Mouse (Mus musculus) embryonic facial prominence, embryonic 12.5 days (tissue): ENCODE results near the gene Mrgpra3. TPM values are rescaled to one million over a fixed set of nuclear protein-coding genes. Genes with fewer than 3 reads are reported as not detected.

Experiments used
- ATAC-seq: fragments of 200-750 bp; cut with Nextera tagmentation; 2 replicates; pipeline ENCODE4 v1.8.0; 2017; ENCODE audit not compliant: insufficient number of reproducible peaks, insufficient read depth, low FRiP score, low TSS enrichment
- H3K27ac ChIP-seq: fragments of 300-500 bp; sonication (generic); 2 replicates; pipeline ENCODE4 v1.5.1; 2016; ENCODE audit warnings: mild to moderate bottlenecking
- H3K27me3 ChIP-seq: fragments of 300-500 bp; sonication (generic); 2 replicates; pipeline ENCODE4 v1.6.1; 2016; ENCODE audit warnings: mild to moderate bottlenecking, moderate library complexity
- H3K36me3 ChIP-seq: fragments of 300-500 bp; sonication (generic); 2 replicates; pipeline ENCODE4 v1.6.1; 2016; ENCODE audit warnings: mild to moderate bottlenecking
- H3K4me1 ChIP-seq: fragments of 300-500 bp; sonication (generic); 2 replicates; pipeline ENCODE4 v1.6.1; 2016
- H3K4me2 ChIP-seq: fragments of 300-500 bp; sonication (generic); replicated peaks from 2 replicates; pipeline ENCODE4 v1.6.1; 2016; ENCODE audit warnings: mild to moderate bottlenecking, moderate library complexity
- H3K4me3 ChIP-seq: fragments of 300-500 bp; sonication (generic); 2 replicates; pipeline ENCODE4 v1.5.1; 2016; ENCODE audit warnings: mild to moderate bottlenecking
- H3K9ac ChIP-seq: fragments of 300-500 bp; sonication (generic); 2 replicates; pipeline ENCODE4 v1.6.1; 2016; ENCODE audit warnings: mild to moderate bottlenecking, moderate library complexity
- H3K9me3 ChIP-seq: fragments of 300-500 bp; sonication (generic); 2 replicates; pipeline ENCODE4 v1.6.1; 2016; ENCODE audit warnings: mild to moderate bottlenecking, moderate library complexity
- WGBS: fragments of 180-500 bp; shearing (Covaris S2); methylation state at CpG from one replicate; pipeline ENCODE4 v1.1.7; 2016; 5-methylcytosine and 5-hydroxymethylcytosine counted together
- polyA plus RNA-seq: library from polyadenylated mRNA; unstranded; fragments of >200 nt; fragmentation: Nextera tagmentation; extraction: Ambion mirVana; gene quantifications from 2 replicates; pipeline ENCODE4 v1.2.1, GENCODE M21; 2016

The Mrgpra3 gene
- polyA plus RNA-seq: not detected in 2 replicates

- 59% methylated on average over 2 of the region's 2 CpGs for WGBS
- no peak within 1 kb of the TSS for H3K4me3 ChIP-seq
- no peaks in the 10 kb centered on the region for H3K27me3 ChIP-seq
- peaks cover 13% of the 10 kb centered on the region; the same call in 1 of the 2 replicates for H3K9me3 ChIP-seq
- no peak within 1 kb of the TSS for H3K27ac ChIP-seq
- H3K4me2 ChIP-seq: no peak within 1 kb of the TSS
- no peak for ATAC-seq
- H3K4me1 ChIP-seq: no peaks in the 10 kb centered on the region
- no peak within 1 kb of the TSS for H3K9ac ChIP-seq
- no peaks in the 10 kb centered on the region for H3K36me3 ChIP-seq
These were observed at the start of gene Mrgpra3 for GRCm38 (mm10) chr7:47601272-47601671. Gene Mrgpra3, minus strand, starts transcription at chr7:47601372.

Other genes with a start within 250 kb of the Mrgpra3 start
- not detected in 2 replicates for gene Mrgpra1, start 247.1 kb downstream of the Mrgpra3 start, polyA plus RNA-seq
- gene Mrgpra2a, start 149.2 kb downstream of the Mrgpra3 start, polyA plus RNA-seq: not detected in 2 replicates
- not detected in 2 replicates for gene Mrgpra2b, start 72.5 kb downstream of the Mrgpra3 start, polyA plus RNA-seq